Mouse (Mus musculus) midbrain, embryonic 10.5 days (tissue): ENCODE data around the gene Large2. TPM values are rescaled to one million over a fixed set of nuclear protein-coding genes. Genes with fewer than 3 reads are reported as not detected.

ENCODE experiments used
- DNase-seq: peaks from one replicate; pipeline ENCODE4 v3.0.0-alpha.2; 2017; ENCODE audit warnings: low spot score
- H3K27ac ChIP-seq: fragments of 300-500 bp; sonication (generic); replicated peaks from 2 replicates; pipeline ENCODE4 v1.5.1; 2016; ENCODE audit warnings: mild to moderate bottlenecking
- H3K27me3 ChIP-seq: fragments of 300-500 bp; sonication (generic); 2 replicates; pipeline ENCODE4 v1.6.1; 2016; ENCODE audit warnings: low read depth, mild to moderate bottlenecking; ENCODE audit not compliant: poor library complexity, severe bottlenecking
- H3K36me3 ChIP-seq: fragments of 300-500 bp; sonication (generic); 2 replicates; pipeline ENCODE4 v1.6.1; 2016; ENCODE audit warnings: mild to moderate bottlenecking, moderate library complexity
- H3K4me1 ChIP-seq: fragments of 300-500 bp; sonication (generic); 2 replicates; pipeline ENCODE4 v1.6.1; 2016
- H3K4me3 ChIP-seq: fragments of 300-500 bp; sonication (generic); 2 replicates; pipeline ENCODE4 v1.5.1; 2016; ENCODE audit warnings: mild to moderate bottlenecking, moderate library complexity
- H3K9me3 ChIP-seq: fragments of 300-500 bp; sonication (generic); replicated peaks from 2 replicates; pipeline ENCODE4 v1.6.1; 2016; ENCODE audit warnings: mild to moderate bottlenecking
- WGBS: fragments of 180-500 bp; shearing (Covaris S2); methylation state at CpG from one replicate; pipeline ENCODE4 v1.1.7; 2016; 5-methylcytosine and 5-hydroxymethylcytosine counted together
- polyA plus RNA-seq: library from polyadenylated mRNA; unstranded; fragments of >200 nt; fragmentation: Nextera tagmentation; extraction: Ambion mirVana; gene quantifications from 2 replicates; pipeline ENCODE4 v1.2.1, GENCODE M21; 2016

The Large2 gene
- polyA plus RNA-seq, 1 experiment from 2014 or later: 25.6 TPM

DNA sequence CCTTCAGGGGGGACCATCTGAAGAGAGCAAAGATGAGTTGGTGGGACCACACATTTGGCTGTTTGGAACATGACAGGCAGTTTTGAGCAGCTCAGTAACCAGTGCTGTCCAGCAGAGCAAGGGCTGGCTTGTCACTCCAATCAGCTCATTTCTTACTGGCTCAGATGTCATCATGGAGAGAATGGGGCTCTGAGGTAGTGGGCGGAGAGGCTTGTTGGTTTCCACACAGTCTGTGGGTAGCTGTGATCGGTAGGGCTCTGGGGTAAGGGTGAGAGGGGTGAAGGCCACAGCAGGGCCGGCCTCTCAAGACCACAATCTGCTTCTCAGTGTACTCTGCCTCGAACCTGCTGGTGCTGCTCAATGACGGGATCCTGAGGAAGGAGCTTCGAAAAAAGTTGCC, 1.6 kb upstream of the Large2 start:
- peaks cover 7% of the 10 kb centered on the region for H3K27me3 ChIP-seq
- H3K4me1 ChIP-seq: peaks cover 59% of the 10 kb centered on the region
- no peak for DNase-seq
- no peaks in the 10 kb centered on the region for H3K9me3 ChIP-seq
- WGBS: 85% methylated on average over 6 of the region's 6 CpGs
- peaks cover 44% of the 10 kb centered on the region for H3K36me3 ChIP-seq
- H3K27ac ChIP-seq: no peak overlapping the region
- H3K4me3 ChIP-seq: peak overlapping the region; percentile 69

DNA sequence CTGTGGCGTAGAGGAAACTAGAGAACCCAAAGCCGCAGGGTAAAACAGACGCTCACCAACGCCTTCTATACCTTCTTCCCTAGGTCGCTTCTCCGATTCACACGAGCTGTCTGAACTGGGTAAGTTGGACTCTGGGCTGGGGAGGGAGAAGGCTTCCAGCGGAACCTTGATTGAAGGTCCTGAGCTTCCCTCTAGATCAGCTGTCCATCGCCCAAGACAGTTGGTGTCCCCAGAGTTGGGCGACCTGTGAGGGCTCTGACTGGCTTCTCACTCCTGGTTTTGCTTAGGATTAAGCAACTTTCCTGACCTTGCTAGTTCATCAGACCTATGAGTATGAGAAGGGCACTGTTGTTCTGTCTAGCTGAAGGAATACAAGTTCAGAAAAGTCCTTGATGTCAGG, 1.1 kb upstream of the Large2 start:
- H3K36me3 ChIP-seq: peaks cover 39% of the 10 kb centered on the region
- 12% methylated on average over 10 of the region's 10 CpGs for WGBS
- peaks cover 59% of the 10 kb centered on the region for H3K4me1 ChIP-seq
- DNase-seq: no peak
- peaks cover 12% of the 10 kb centered on the region for H3K27me3 ChIP-seq
- no peaks in the 10 kb centered on the region for H3K9me3 ChIP-seq
- H3K4me3 ChIP-seq: peak overlapping the region; percentile 69
- H3K27ac ChIP-seq: peak overlapping the region; percentile 91

DNA sequence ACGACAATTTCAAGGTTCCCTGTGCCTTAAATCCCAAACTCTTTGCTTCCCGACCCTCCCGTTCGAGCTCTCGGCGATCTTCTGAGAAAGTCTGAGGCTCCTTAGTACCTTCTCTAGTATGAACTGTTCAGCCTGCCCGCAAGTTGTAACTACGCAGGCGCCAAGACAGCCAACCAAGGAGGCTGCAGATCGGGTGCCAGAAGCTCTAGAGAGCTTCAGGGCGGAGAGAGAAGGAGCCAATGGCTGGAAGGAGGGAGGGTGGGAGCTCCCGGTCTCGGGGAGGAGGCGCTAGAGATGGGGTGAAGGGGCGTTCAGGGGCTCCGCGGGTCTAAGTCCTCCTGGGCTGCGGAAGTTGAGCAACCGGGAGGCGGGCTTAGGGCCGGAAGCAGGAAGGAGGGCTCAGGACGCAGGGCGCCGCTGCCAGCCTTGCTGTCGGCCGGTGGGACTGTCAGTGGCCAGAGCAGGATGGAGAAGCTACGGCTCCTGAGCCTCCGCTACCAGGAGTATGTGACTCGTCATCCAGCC, 492 bp upstream of the Large2 start:
- Histone ChIP-seq H3K27ac (peak overlapping the region; percentile 91), H3K9me3 (no peaks in the 10 kb centered on the region), H3K36me3 (peaks cover 32% of the 10 kb centered on the region), H3K4me1 (peaks cover 62% of the 10 kb centered on the region), H3K27me3 (peaks cover 18% of the 10 kb centered on the region), H3K4me3 (peak overlapping the region; percentile 69)
- DNase-seq: peak; percentile 96
- WGBS: under 1% methylated on average over 29 of the region's 29 CpGs

DNA sequence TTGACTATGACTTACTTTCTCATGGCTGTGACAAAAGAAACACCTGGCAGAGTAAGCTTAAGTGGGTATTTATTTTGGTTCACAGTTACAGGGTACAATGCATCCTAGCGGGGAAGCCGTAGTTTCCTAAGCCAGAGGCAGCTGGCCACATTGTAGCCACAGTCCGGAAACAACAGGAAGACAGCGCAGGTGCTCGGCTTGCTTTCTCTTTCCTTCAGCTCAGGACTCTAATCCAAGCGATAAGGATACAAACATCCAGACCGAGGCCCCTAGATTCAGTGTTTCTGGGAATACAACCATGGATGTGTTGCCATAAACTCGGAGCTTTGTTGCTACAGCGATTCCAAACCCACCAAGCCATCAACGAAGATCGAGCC, 1.2 kb downstream of the Large2 start:
- H3K27ac ChIP-seq: peak overlapping the region; percentile 91
- H3K36me3 ChIP-seq: peaks cover 15% of the 10 kb centered on the region
- H3K4me3 ChIP-seq: peak overlapping the region; percentile 69
- peaks cover 31% of the 10 kb centered on the region for H3K27me3 ChIP-seq
- H3K9me3 ChIP-seq: no peaks in the 10 kb centered on the region
- peaks cover 79% of the 10 kb centered on the region for H3K4me1 ChIP-seq
- DNase-seq: no peak
- WGBS: 69% methylated on average over 11 of the region's 11 CpGs

DNA sequence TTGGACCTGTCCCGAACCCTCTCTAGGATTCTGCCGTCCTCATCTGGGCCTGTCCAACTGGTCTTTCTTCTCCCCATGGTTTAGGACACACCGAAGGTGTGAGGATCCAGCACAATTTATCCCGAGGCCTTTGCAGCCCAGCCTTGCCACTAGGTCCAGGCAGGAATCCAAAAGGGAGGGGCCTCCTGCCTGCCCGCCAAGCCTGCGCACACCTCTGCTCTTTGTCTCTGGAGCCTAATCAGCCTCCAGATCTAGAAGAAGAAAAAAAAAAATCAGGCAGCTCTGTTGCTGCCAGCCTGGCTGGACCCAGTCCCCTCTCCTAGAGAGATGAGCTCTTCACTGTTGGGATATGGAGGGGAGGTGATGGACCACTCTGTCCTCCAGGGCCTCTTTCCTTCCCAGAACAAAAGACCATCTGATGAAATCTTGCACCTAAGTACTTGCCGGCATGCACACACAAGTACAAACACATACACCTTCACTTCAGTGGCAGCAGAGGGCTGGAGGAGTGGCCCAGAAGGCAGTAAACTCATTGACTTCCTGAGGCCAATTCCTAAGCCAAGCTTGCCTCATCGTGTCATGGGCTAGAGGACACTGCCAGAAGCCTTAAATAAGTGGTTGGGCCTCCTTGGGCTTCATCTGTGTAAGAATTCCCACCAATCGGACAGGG, 1.8 kb downstream of the Large2 start:
- H3K27ac ChIP-seq: peak overlapping the region; percentile 91
- H3K4me3 ChIP-seq: peak overlapping the region; percentile 69
- H3K9me3 ChIP-seq: no peaks in the 10 kb centered on the region
- peaks cover 82% of the 10 kb centered on the region for H3K4me1 ChIP-seq
- H3K27me3 ChIP-seq: peaks cover 31% of the 10 kb centered on the region
- peaks cover 13% of the 10 kb centered on the region for H3K36me3 ChIP-seq
- peak; percentile 45 for DNase-seq
- WGBS: 26% methylated on average over 9 of the region's 9 CpGs

DNA sequence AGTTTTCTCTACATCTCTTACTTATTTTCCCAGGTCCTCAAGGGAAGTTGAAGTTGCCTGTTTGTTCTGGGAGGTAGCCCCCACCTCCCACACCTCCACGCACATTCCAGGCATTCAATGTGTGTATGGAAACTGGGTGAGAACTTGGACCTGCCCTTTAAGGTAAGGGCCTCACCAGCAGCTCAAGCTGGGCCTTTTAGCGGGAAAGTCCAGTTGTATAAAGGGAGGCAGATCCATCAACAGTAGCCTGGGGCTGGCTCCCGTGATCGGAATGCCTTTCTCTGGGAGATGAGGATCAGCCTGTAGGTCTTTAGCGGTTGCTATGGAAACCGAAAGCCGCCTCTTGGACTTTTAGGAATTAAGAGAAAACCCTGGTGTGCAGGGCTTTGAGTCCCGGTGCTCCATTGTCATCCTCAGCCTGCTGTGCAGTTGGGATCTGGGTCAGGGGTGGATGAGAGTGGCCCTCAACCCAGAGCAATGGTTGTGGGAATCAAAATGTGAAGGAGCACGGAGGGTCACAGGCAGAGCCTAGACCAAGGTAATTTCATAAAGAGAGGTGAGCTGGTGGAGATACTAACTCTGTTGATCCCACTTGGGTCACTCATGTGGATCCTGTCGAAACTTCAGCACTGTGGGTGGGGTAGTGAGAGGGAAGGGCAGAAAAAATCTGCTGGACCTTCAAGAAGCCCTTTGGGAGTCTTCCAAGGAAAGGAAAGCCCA, 2.5 kb downstream of the Large2 start:
- Histone ChIP-seq H3K4me3 (peak overlapping the region; percentile 69), H3K9me3 (no peaks in the 10 kb centered on the region), H3K36me3 (peaks cover 10% of the 10 kb centered on the region), H3K27me3 (peaks cover 31% of the 10 kb centered on the region), H3K27ac (peak overlapping the region; percentile 91), H3K4me1 (peaks cover 88% of the 10 kb centered on the region)
- peak; percentile 84 for DNase-seq
- 7% methylated on average over 10 of the region's 10 CpGs for WGBS

DNA sequence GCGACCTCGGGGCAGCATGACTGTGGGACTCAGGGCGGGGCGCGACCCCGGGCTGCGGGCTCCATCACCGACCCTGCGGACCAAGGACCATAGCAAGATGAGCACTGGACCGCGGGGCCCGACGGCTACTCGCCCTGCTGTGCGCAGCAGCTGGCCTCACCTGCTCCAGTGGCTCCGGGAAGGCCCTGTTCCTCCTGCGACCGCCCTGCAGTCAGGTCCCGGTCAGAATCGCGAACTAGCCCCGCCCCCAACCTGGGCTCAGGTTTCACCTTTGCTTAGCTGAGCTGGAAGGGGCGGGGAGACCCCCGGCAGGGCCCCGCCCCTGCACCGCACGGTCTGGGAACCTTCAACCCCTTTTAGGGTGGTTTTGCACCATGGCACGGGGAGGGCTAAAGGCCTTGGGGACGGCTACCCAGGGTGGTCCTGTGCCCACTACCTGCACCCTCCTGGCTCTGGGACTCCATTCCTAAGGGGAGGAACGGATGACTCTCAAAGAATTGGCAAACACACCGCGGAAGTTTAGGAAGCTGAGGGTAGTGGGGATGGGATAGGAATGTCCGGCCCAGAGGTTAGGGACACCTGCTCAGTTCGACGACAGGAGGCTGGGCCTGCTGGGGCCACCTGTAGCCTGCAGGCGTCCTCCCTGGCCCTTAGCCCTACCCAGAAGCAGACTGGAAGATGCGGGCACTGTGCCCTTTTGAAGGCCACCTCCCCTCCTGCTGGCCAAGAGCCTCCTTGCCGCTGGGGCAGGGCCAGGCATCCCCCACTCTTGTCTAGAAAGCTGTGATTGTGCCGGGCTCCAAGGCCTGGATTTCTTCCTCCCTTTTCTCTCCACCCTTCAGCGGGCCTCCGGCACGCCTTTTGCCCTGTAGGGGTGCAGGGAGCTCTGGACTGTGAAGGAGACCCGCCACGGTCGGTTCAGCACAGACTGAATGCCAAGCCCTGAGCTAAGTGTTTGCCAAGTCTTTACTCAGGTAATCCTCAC, 3.6 kb downstream of the Large2 start:
- DNase-seq: peak; percentile 75
- Histone ChIP-seq H3K27ac (peak overlapping the region; percentile 91), H3K9me3 (no peaks in the 10 kb centered on the region), H3K4me3 (peak overlapping the region; percentile 69), H3K27me3 (peaks cover 31% of the 10 kb centered on the region), H3K4me1 (peaks cover 84% of the 10 kb centered on the region), H3K36me3 (peaks cover 18% of the 10 kb centered on the region)
- WGBS: 2% methylated on average over 45 of the region's 45 CpGs

DNA sequence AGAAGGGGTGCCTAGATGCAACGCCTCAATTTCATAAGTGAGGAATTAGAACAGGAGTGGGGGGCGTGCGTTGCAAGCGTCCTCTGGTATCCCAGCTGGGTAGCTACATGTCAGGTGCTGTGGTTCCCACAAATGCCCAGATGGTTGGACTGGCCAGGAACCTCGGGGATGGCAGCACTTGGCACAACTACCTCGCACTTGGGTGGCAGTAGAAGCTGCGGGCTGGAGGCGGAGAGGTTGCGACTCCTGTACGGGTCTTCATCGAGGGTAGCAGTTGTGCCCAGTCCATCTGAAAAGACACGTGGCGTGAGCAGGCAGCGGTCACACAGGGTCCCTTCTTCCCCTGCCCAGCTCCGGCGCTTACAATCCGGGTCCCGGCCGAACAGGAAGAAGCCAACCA, 4.3 kb downstream of the Large2 start:
- 8% methylated on average over 19 of the region's 19 CpGs for WGBS
- Histone ChIP-seq H3K4me1 (peaks cover 76% of the 10 kb centered on the region), H3K27ac (peak overlapping the region; percentile 91), H3K36me3 (peaks cover 26% of the 10 kb centered on the region), H3K27me3 (peaks cover 31% of the 10 kb centered on the region), H3K9me3 (no peaks in the 10 kb centered on the region), H3K4me3 (peak overlapping the region; percentile 69)
- DNase-seq: no peak

DNA sequence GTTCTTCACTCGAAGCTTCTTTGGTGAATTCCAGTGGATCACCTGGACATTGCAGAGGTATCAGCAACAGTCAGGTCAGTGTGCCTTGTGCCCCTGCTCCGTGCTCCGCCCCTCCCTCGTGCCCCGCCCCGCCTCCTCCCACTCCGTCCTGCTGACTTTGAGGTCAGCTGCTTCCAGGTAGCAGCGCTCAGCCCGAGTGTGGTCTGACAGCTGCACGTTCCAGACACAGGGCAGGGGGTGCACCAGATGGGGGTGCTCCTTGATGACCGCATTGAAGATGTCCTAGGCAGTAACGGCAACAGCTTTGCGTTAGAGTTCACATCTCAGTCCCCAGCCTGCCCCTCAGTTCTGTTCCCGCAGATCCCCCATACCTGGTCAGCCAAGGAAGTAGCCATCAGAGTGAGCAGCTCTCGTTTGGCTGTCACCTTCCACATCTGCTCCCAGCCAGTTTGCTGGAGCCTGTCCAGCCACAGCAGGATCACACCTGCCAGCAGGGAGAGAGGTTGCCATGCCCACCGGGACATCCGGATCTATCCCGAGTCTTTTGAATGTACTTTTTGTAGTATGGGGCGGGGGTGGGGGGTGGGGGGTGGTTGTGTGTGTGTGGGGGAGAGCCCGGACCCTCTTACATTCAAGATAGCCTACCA, 7.2 kb downstream of the Large2 start:
- 55% methylated on average over 20 of the region's 20 CpGs for WGBS

DNA sequence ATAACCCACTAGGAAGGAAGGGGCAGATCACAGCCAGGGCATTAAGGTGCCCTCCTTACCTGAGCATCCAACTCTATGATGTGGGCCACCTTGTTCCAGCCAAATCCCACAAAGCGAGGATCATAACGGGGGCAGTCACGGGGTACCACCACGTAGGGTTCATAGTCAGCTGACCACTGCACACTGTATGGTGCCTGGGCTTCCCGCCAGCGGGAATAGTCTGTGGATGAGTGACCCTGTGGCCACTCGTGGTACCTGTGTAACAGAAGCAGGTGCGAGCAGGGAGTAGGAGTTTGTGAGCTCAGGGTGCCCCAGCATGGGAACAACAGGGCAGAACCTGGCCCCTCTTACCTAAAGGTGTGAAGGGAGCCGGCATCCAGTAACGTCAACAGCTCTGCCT, 9.1 kb downstream of the Large2 start:
- Histone ChIP-seq H3K36me3 (peaks cover 64% of the 10 kb centered on the region), H3K4me1 (peaks cover 40% of the 10 kb centered on the region), H3K27me3 (peaks cover 17% of the 10 kb centered on the region), H3K4me3 (no peak overlapping the region), H3K9me3 (no peaks in the 10 kb centered on the region), H3K27ac (no peak overlapping the region)
- DNase-seq: no peak
- 94% methylated on average over 10 of the region's 10 CpGs for WGBS

More for the DNA sequence above, 7.2 kb downstream of the Large2 start:
- Histone ChIP-seq H3K9me3 (no peaks in the 10 kb centered on the region), H3K27ac (peak overlapping the region; percentile 33; the same call in 1 of the 2 replicates), H3K36me3 (peaks cover 54% of the 10 kb centered on the region), H3K4me1 (peaks cover 50% of the 10 kb centered on the region), H3K4me3 (no peak overlapping the region), H3K27me3 (peaks cover 31% of the 10 kb centered on the region)
- DNase-seq: no peak

DNA sequence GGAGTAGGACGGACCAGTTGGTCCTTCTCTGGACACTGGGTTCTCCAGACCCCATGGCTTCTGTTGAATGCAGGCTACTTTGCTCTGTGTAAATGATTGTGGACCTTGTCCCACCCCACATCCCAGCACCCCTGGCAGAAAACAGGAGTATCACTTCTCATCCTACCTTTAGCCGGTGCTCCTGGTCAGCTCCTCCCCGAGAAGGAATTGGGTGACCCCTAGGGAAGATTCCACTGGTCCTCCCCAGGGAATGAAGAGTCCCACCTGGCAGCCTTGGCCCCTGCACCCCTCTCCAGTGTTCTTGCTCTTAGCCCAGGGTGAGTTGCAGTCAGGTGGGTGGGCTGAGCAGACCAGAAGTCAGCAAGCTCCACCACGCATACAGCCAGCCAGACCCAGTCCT, 10.6 kb downstream of the Large2 start:
- peaks cover 32% of the 10 kb centered on the region for H3K4me1 ChIP-seq
- peaks cover 78% of the 10 kb centered on the region for H3K36me3 ChIP-seq
- no peaks in the 10 kb centered on the region for H3K9me3 ChIP-seq
- H3K27me3 ChIP-seq: peaks cover 2% of the 10 kb centered on the region
- H3K4me3 ChIP-seq: no peak overlapping the region
- WGBS: 91% methylated on average over 4 of the region's 4 CpGs
- DNase-seq: no peak
- H3K27ac ChIP-seq: no peak overlapping the region
